Mouse (Mus musculus): ENCODE measurements around the gene Egln3.

- TF ChIP-seq CTCF (IDR thresholded peaks at IDR 0.05; ENCODE audit: low read depth, low read length) (no peak), POLR2AphosphoS5 (IDR thresholded peaks at IDR 0.05; ENCODE audit: insufficient replicate concordance, low read depth, low read length) (no peak), TAL1 (conservative IDR thresholded peaks at IDR 0.05; ENCODE audit: low read depth, low read length) (no peak), GATA1 (IDR thresholded peaks at IDR 0.05; ENCODE audit: borderline replicate concordance, low read length) (no peak), GATA2 (IDR thresholded peaks at IDR 0.05; ENCODE audit: borderline replicate concordance, low read depth, low read length) (no peak)
These were observed 15.7 kb downstream of the Egln3 start for GRCm38 (mm10) chr12:54187812-54188600.

Data from G1E (cell line).